Mouse (Mus musculus): ENCODE measurements at regions not wholly inside any gene's neighbourhood (a gene's known extent, or its start where the extent isn't known, plus 50 kb on each side); places are given as distances from the start of the nearest gene placed in this dataset.

GRCm38 (mm10) chr17:85795820-85796219, 107.7 kb upstream of the Six2 start:
- TF ChIP-seq CTCF (conservative IDR thresholded peaks at IDR 0.05; ENCODE audit: insufficient read depth, insufficient read length, low read depth, low read length) (no peak), POLR2A (IDR thresholded peaks at IDR 0.05; ENCODE audit: low read depth, low read length) (no peak)
